Mouse (Mus musculus) stomach, embryonic 16.5 days (tissue): ENCODE measurements at regions not wholly inside any gene's neighbourhood (a gene's known extent, or its start where the extent isn't known, plus 50 kb on each side); places are given as distances from the start of the nearest gene placed in this dataset.

Source experiments
- ATAC-seq: fragments of 200-750 bp; cut with Nextera tagmentation; 2 replicates; pipeline ENCODE4 v1.8.0; 2017; ENCODE audit warnings: moderate number of reproducible peaks, moderate TSS enrichment; ENCODE audit not compliant: insufficient read depth, low FRiP score
- H3K27ac ChIP-seq: fragments of 300-500 bp; sonication (generic); 2 replicates; pipeline ENCODE4 v1.5.1; 2014; ENCODE audit warnings: low read length
- H3K27me3 ChIP-seq: fragments of 300-500 bp; sonication (generic); 2 replicates; pipeline ENCODE4 v1.6.1; 2014; ENCODE audit warnings: low read length, control low read depth, mixed read lengths; ENCODE audit not compliant: control insufficient read depth, insufficient read depth
- H3K36me3 ChIP-seq: fragments of 300-500 bp; sonication (generic); 2 replicates; pipeline ENCODE4 v1.6.1; 2014; ENCODE audit warnings: low read length; ENCODE audit not compliant: control insufficient read depth, insufficient read depth
- H3K4me1 ChIP-seq: fragments of 300-500 bp; sonication (generic); 2 replicates; pipeline ENCODE4 v1.6.1; 2014; ENCODE audit warnings: low read length, control low read depth, mixed read lengths; ENCODE audit not compliant: control insufficient read depth, insufficient read depth
- H3K4me2 ChIP-seq: fragments of 300-500 bp; sonication (generic); 2 replicates; pipeline ENCODE4 v1.6.1; 2014; ENCODE audit warnings: low read depth, low read length, mixed read lengths
- H3K4me3 ChIP-seq: fragments of 300-500 bp; sonication (generic); replicated peaks from 2 replicates; pipeline ENCODE4 v1.5.1; 2014; ENCODE audit warnings: mild to moderate bottlenecking, low read length
- H3K9ac ChIP-seq: fragments of 300-500 bp; sonication (generic); 2 replicates; pipeline ENCODE4 v1.6.1; 2014; ENCODE audit warnings: low read length
- H3K9me3 ChIP-seq: fragments of 300-500 bp; sonication (generic); replicated peaks from 2 replicates; pipeline ENCODE4 v1.6.1; 2016; ENCODE audit warnings: low read length, control low read depth; ENCODE audit not compliant: control insufficient read depth
- WGBS: fragments of 180-500 bp; shearing (Covaris S2); extraction: QIAGEN DNeasy Blood & Tissue Kit; methylation state at CpG from one replicate; pipeline ENCODE4 v1.1.7; 2014; 5-methylcytosine and 5-hydroxymethylcytosine counted together

- peaks cover 4% of the 10 kb centered on the region; the same call in 1 of the 2 replicates for H3K9me3 ChIP-seq
- H3K9ac ChIP-seq, result no peak overlapping the region
- no peak overlapping the region for H3K4me3 ChIP-seq
- H3K27ac ChIP-seq, result no peak overlapping the region
- no peak for ATAC-seq
- WGBS, result 81% methylated on average over 4 of the region's 4 CpGs
- 0 out of 2 replicates have a peak, but pooled peaks cover 3% of the 10 kb centered on the region for H3K4me1 ChIP-seq
- no peak overlapping the region for H3K4me2 ChIP-seq
- H3K27me3 ChIP-seq, result no peaks in the 10 kb centered on the region
- no peaks in the 10 kb centered on the region for H3K36me3 ChIP-seq
Measured at GRCm38 (mm10) chr15:59168660-59169170, 279.6 kb downstream of the Gm49356 start.

- WGBS, result 82% methylated on average over 12 of the region's 12 CpGs
- Histone ChIP-seq H3K4me3 (no peak overlapping the region), H3K9me3 (peaks cover 4% of the 10 kb centered on the region; the same call in 1 of the 2 replicates), H3K9ac (no peak overlapping the region), H3K4me2 (no peak overlapping the region), H3K27me3 (no peaks in the 10 kb centered on the region), H3K36me3 (no peaks in the 10 kb centered on the region), H3K27ac (no peak overlapping the region), H3K4me1 (0 out of 2 replicates have a peak, but pooled peaks cover 3% of the 10 kb centered on the region)
- ATAC-seq, result no peak
Measured at GRCm38 (mm10) chr15:59169237-59169797, 280.2 kb downstream of the Gm49356 start.

- Histone ChIP-seq H3K4me1 (0 out of 2 replicates have a peak, but pooled peaks cover 3% of the 10 kb centered on the region), H3K9me3 (peaks cover 4% of the 10 kb centered on the region; the same call in 1 of the 2 replicates), H3K27ac (no peak overlapping the region), H3K4me2 (no peak overlapping the region), H3K4me3 (no peak overlapping the region), H3K36me3 (no peaks in the 10 kb centered on the region), H3K27me3 (no peaks in the 10 kb centered on the region), H3K9ac (no peak overlapping the region)
- WGBS, result 86% methylated on average over 3 of the region's 3 CpGs
- no peak for ATAC-seq
Measured at GRCm38 (mm10) chr15:59169831-59170230, 280.7 kb downstream of the Gm49356 start.

- Histone ChIP-seq H3K9me3 (peaks cover 4% of the 10 kb centered on the region; the same call in 1 of the 2 replicates), H3K4me2 (no peak overlapping the region), H3K27me3 (no peaks in the 10 kb centered on the region), H3K4me3 (no peak overlapping the region), H3K4me1 (0 out of 2 replicates have a peak, but pooled peaks cover 3% of the 10 kb centered on the region), H3K9ac (no peak overlapping the region), H3K27ac (no peak overlapping the region), H3K36me3 (no peaks in the 10 kb centered on the region)
- ATAC-seq, result no peak
- WGBS, result 34% methylated on average over 6 of the region's 6 CpGs
Measured at GRCm38 (mm10) chr15:59171120-59171519, 282.0 kb downstream of the Gm49356 start.

- Histone ChIP-seq H3K27ac (no peak overlapping the region), H3K27me3 (no peaks in the 10 kb centered on the region), H3K9ac (no peak overlapping the region), H3K4me3 (no peak overlapping the region), H3K36me3 (no peaks in the 10 kb centered on the region), H3K4me2 (no peak overlapping the region), H3K9me3 (no peaks in the 10 kb centered on the region), H3K4me1 (0 out of 2 replicates have a peak, but pooled peaks cover 3% of the 10 kb centered on the region)
- 79% methylated on average over 21 of the region's 21 CpGs for WGBS
- no peak for ATAC-seq
Measured at GRCm38 (mm10) chr15:59173452-59174245, 284.6 kb downstream of the Gm49356 start.

- ATAC-seq, result no peak
- H3K4me3 ChIP-seq, result no peak overlapping the region
- H3K9me3 ChIP-seq, result no peaks in the 10 kb centered on the region
- H3K9ac ChIP-seq, result no peak overlapping the region
- no peaks in the 10 kb centered on the region for H3K36me3 ChIP-seq
- H3K4me1 ChIP-seq, result 0 out of 2 replicates have a peak, but pooled peaks cover 3% of the 10 kb centered on the region
- H3K27ac ChIP-seq, result no peak overlapping the region
- 43% methylated on average over 7 of the region's 7 CpGs for WGBS
- H3K4me2 ChIP-seq, result no peak overlapping the region
- no peaks in the 10 kb centered on the region for H3K27me3 ChIP-seq
Measured at GRCm38 (mm10) chr15:59174246-59174751, 285.2 kb downstream of the Gm49356 start.

GRCm38 (mm10) chr15:59174893-59175531, 285.9 kb downstream of the Gm49356 start:
- H3K4me3 ChIP-seq, result no peak overlapping the region
- ATAC-seq, result no peak
- 0 out of 2 replicates have a peak, but pooled peaks cover 3% of the 10 kb centered on the region for H3K4me1 ChIP-seq
- H3K9me3 ChIP-seq, result no peaks in the 10 kb centered on the region; the same call in 1 of the 2 replicates
- H3K27ac ChIP-seq, result no peak overlapping the region
- H3K27me3 ChIP-seq, result no peaks in the 10 kb centered on the region
- 49% methylated on average over 8 of the region's 8 CpGs for WGBS
- no peak overlapping the region for H3K4me2 ChIP-seq
- no peaks in the 10 kb centered on the region for H3K36me3 ChIP-seq
- no peak overlapping the region for H3K9ac ChIP-seq

GRCm38 (mm10) chr15:59180076-59180475, 291.0 kb downstream of the Gm49356 start:
- no peak for ATAC-seq
- Histone ChIP-seq H3K9me3 (no peaks in the 10 kb centered on the region; the same call in 1 of the 2 replicates), H3K4me2 (no peak overlapping the region), H3K27me3 (no peaks in the 10 kb centered on the region), H3K4me3 (no peak overlapping the region), H3K36me3 (no peaks in the 10 kb centered on the region), H3K27ac (no peak overlapping the region), H3K4me1 (no peaks in the 10 kb centered on the region), H3K9ac (no peak overlapping the region)
- 84% methylated on average over 3 of the region's 3 CpGs for WGBS
